Mouse (Mus musculus) hindbrain, embryonic 16.5 days (tissue): ENCODE data around the gene Anxa2. TPM values are rescaled to one million over a fixed set of nuclear protein-coding genes. Genes with fewer than 3 reads are reported as not detected.
A peak's percentile ranks its signal among the peaks of the same experiment; 100 is the strongest.

Source experiments
- ATAC-seq: fragments of 200-750 bp; cut with Nextera tagmentation; 2 replicates; pipeline ENCODE4 v1.8.0; 2017; ENCODE audit warnings: moderate TSS enrichment, moderate library complexity
- H3K27ac ChIP-seq: fragments of 300-500 bp; sonication (generic); 2 replicates; pipeline ENCODE4 v1.5.1; 2014; ENCODE audit warnings: low read depth, mild to moderate bottlenecking, control low read depth, low read length, moderate library complexity
- H3K27me3 ChIP-seq: fragments of 300-500 bp; sonication (generic); replicated peaks from 2 replicates; pipeline ENCODE4 v1.6.1; 2014; ENCODE audit warnings: low read length; ENCODE audit not compliant: control insufficient read depth, insufficient read depth
- H3K36me3 ChIP-seq: fragments of 300-500 bp; sonication (generic); 2 replicates; pipeline ENCODE4 v1.6.1; 2014; ENCODE audit warnings: mild to moderate bottlenecking, low read length, moderate library complexity, mixed read lengths; ENCODE audit not compliant: control insufficient read depth, insufficient read depth
- H3K4me1 ChIP-seq: fragments of 300-500 bp; sonication (generic); 2 replicates; pipeline ENCODE4 v1.6.1; 2014; ENCODE audit warnings: low read depth, low read length; ENCODE audit not compliant: control insufficient read depth, insufficient read depth
- H3K4me2 ChIP-seq: fragments of 300-500 bp; sonication (generic); 2 replicates; pipeline ENCODE4 v1.6.1; 2014; ENCODE audit warnings: mild to moderate bottlenecking, low read length, control low read depth, moderate library complexity
- H3K4me3 ChIP-seq: fragments of 300-500 bp; sonication (generic); 2 replicates; pipeline ENCODE4 v1.5.1; 2014; ENCODE audit warnings: mild to moderate bottlenecking, low read length, control low read depth, moderate library complexity
- H3K9ac ChIP-seq: fragments of 300-500 bp; sonication (generic); 2 replicates; pipeline ENCODE4 v1.6.1; 2014; ENCODE audit warnings: low read depth, mild to moderate bottlenecking, control low read depth, low read length, moderate library complexity
- H3K9me3 ChIP-seq: fragments of 300-500 bp; sonication (generic); 2 replicates; pipeline ENCODE4 v1.6.1; 2014; ENCODE audit warnings: mild to moderate bottlenecking, low read length, moderate library complexity; ENCODE audit not compliant: control insufficient read depth
- WGBS: fragments of 180-500 bp; shearing (Covaris S2); extraction: QIAGEN DNeasy Blood & Tissue Kit; methylation state at CpG from one replicate; pipeline ENCODE4 v1.1.7; 2014; 5-methylcytosine and 5-hydroxymethylcytosine counted together
- polyA plus RNA-seq: library from polyadenylated mRNA; unstranded; fragments of >200 nt; fragmentation: Nextera tagmentation; extraction: Ambion mirVana; gene quantifications from 2 replicates; pipeline ENCODE4 v1.2.1, GENCODE M21; 2015

Gene Anxa2
- polyA plus RNA-seq, 1 experiment from 2014 or later = 153 TPM

- H3K9me3 ChIP-seq = no peaks in the 10 kb centered on the region
- no peak overlapping the region for H3K9ac ChIP-seq
- H3K36me3 ChIP-seq = no peaks in the 10 kb centered on the region
- H3K27me3 ChIP-seq = no peaks in the 10 kb centered on the region
- H3K4me1 ChIP-seq = peaks cover 4% of the 10 kb centered on the region; the same call in 1 of the 2 replicates
- no peak for ATAC-seq
- no peak overlapping the region for H3K27ac ChIP-seq
- H3K4me2 ChIP-seq = no peak overlapping the region
- WGBS = 54% methylated on average over 12 of the region's 12 CpGs
- no peak overlapping the region for H3K4me3 ChIP-seq
Observed at GRCm38 (mm10) chr9:69483811-69484210, 30.4 kb downstream of the Anxa2 start.

DNA sequence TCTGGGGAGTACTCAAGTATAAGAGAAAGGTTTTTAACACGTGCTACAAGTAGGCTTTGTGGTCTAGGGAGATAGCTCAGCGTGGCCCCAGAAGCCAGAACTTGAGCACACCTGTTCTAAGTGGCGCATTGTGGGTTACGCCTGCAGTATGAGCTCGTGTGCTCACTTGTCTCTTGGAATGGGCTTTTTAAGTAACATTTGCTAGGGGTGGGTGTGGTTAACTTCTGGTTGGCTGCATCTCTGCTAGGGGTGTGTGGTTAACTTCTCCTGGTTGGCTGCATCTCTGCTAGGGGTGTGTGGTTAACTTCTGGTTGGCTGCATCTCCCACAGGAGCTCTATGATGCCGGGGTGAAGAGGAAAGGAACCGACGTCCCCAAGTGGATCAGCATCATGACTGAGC, 32.7 kb downstream of the Anxa2 start:
- Histone ChIP-seq H3K27me3 (no peaks in the 10 kb centered on the region), H3K36me3 (no peaks in the 10 kb centered on the region), H3K4me1 (peaks cover 6% of the 10 kb centered on the region; the same call in 1 of the 2 replicates), H3K4me3 (no peak overlapping the region), H3K27ac (no peak overlapping the region), H3K9ac (no peak overlapping the region), H3K4me2 (no peak overlapping the region), H3K9me3 (no peaks in the 10 kb centered on the region)
- 80% methylated on average over 8 of the region's 8 CpGs for WGBS
- no peak for ATAC-seq

DNA sequence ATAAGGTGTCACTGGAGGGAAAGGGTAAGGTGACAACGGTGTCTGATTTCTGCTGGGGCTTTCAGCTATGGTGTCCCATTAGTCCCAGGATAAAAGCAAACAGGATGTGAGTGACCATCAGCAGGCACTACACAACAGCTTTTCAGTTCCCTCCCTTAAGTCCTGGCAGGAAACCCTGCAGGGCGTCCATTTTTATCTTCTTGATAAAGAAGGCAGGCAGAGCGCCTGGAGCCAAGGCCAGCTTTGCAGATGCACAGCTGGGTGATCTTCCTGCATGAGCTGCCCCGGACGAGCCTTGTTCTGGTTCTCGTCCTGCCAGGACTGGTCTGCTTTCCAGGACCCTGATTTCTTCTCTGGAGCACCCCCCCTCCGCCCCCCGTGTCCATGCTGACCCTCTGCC, 35.1 kb downstream of the Anxa2 start:
- 0 out of 2 replicates have a peak, but pooled peaks have one; percentile 11 for ATAC-seq
- Histone ChIP-seq H3K4me1 (peaks cover 6% of the 10 kb centered on the region; the same call in 1 of the 2 replicates), H3K4me3 (no peak overlapping the region), H3K4me2 (no peak overlapping the region), H3K9ac (no peak overlapping the region), H3K36me3 (0 out of 2 replicates have a peak, but pooled peaks cover 2% of the 10 kb centered on the region), H3K27me3 (no peaks in the 10 kb centered on the region), H3K27ac (no peak overlapping the region), H3K9me3 (no peaks in the 10 kb centered on the region)
- WGBS = 27% methylated on average over 8 of the region's 8 CpGs

GRCm38 (mm10) chr9:69488972-69489371, 35.6 kb downstream of the Anxa2 start:
- no peak overlapping the region for H3K4me3 ChIP-seq

DNA sequence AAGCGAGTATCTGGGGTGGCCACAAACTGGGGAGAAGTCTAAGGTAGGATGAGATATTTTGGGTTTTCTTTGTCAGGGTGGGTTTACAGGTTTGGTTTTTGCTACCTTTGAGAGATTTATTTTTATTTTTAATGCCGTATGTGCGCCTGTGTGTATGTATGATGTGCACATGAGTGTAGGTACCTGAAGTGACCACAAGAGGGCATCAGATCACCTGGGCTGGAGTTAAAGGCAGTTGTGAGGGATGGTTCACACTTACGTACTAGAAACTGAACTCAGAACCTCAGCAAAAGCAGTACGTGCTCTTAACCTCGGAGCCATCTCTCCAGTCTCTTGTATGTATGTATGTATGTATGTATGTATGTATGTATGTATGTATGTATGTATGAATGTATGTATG, 39.4 kb downstream of the Anxa2 start:
- Histone ChIP-seq H3K4me2 (no peak overlapping the region), H3K4me3 (no peak overlapping the region), H3K9me3 (no peaks in the 10 kb centered on the region), H3K9ac (no peak overlapping the region), H3K27me3 (no peaks in the 10 kb centered on the region), H3K4me1 (peaks cover 6% of the 10 kb centered on the region; the same call in 1 of the 2 replicates), H3K27ac (no peak overlapping the region), H3K36me3 (0 out of 2 replicates have a peak, but pooled peaks cover 2% of the 10 kb centered on the region)
- no peak for ATAC-seq
- 96% methylated on average over 6 of the region's 6 CpGs for WGBS

More at GRCm38 (mm10) chr9:69488972-69489371, 35.6 kb downstream of the Anxa2 start:
- whole genome bisulfite sequencing = 16% methylated on average over 5 of the region's 5 CpGs
- 0 out of 2 replicates have a peak, but pooled peaks have one; percentile 45 for ATAC-seq
- H3K36me3 ChIP-seq = 0 out of 2 replicates have a peak, but pooled peaks cover 2% of the 10 kb centered on the region
- H3K27me3 ChIP-seq = no peaks in the 10 kb centered on the region
- no peak overlapping the region for H3K27ac ChIP-seq
- H3K4me2 ChIP-seq = no peak overlapping the region
- peaks cover 6% of the 10 kb centered on the region; the same call in 1 of the 2 replicates for H3K4me1 ChIP-seq
- H3K9ac ChIP-seq = no peak overlapping the region
- H3K9me3 ChIP-seq = no peaks in the 10 kb centered on the region

GRCm38 (mm10) chr9:69502504-69502903, 49.1 kb downstream of the Anxa2 start:
- H3K27me3 ChIP-seq = no peaks in the 10 kb centered on the region
- H3K36me3 ChIP-seq = no peaks in the 10 kb centered on the region
- no peak overlapping the region for H3K4me3 ChIP-seq
- H3K4me1 ChIP-seq = no peaks in the 10 kb centered on the region
- 30% methylated on average over 6 of the region's 6 CpGs for WGBS
- H3K4me2 ChIP-seq = no peak overlapping the region
- no peak overlapping the region for H3K27ac ChIP-seq
- no peak overlapping the region for H3K9ac ChIP-seq
- H3K9me3 ChIP-seq = no peaks in the 10 kb centered on the region
- no peak for ATAC-seq

DNA sequence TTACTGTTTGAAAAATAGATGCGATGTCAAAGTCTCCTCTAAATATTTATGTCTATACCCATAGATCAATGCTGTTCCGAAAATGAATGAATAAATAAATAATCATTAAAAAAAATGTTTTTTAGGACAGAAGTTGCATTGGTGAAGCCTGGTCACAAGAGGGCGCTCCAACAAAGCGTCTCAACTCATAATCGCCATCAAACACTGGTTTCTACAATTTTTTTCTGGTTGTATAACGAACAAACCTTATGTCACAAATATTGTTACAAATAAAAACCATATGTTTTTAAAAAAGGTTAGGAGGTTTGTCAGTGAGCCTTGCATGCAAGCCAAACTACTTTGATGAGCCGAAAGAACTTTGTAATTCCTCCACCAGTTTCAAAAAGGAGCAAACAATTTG, 52.2 kb downstream of the Anxa2 start:
- Histone ChIP-seq H3K27me3 (no peaks in the 10 kb centered on the region), H3K4me2 (no peak overlapping the region), H3K4me1 (no peaks in the 10 kb centered on the region), H3K4me3 (no peak overlapping the region), H3K9me3 (no peaks in the 10 kb centered on the region), H3K9ac (no peak overlapping the region), H3K27ac (no peak overlapping the region), H3K36me3 (no peaks in the 10 kb centered on the region)
- 16% methylated on average over 7 of the region's 7 CpGs for WGBS
- no peak for ATAC-seq

DNA sequence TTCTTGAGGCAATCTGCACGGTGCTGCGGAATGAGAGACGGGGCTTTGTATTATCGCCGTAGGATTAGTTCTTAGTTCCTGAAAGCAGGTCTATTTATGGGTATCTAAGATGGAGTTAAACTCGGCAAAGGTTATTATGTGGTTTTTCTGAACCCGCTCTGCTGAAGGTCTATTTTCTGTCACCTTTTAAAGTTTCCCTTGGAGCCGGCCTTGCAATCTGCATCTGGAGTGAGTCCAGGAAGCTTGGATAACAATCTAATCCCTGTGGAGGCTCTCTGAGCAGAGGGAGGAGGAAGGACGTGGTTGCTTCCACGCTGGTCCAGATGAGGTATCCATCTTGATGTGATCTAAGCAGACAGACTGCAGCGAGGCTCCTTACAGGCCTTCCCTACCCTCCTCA, 53.8 kb downstream of the Anxa2 start:
- WGBS = 46% methylated on average over 11 of the region's 11 CpGs
- Histone ChIP-seq H3K9ac (no peak overlapping the region), H3K9me3 (no peaks in the 10 kb centered on the region), H3K27ac (no peak overlapping the region), H3K36me3 (no peaks in the 10 kb centered on the region), H3K27me3 (no peaks in the 10 kb centered on the region), H3K4me2 (peak overlapping the region; percentile 34), H3K4me1 (no peaks in the 10 kb centered on the region), H3K4me3 (no peak overlapping the region)
- no peak for ATAC-seq

- Histone ChIP-seq H3K4me1 (no peaks in the 10 kb centered on the region), H3K4me2 (no peak overlapping the region), H3K9me3 (no peaks in the 10 kb centered on the region), H3K27ac (no peak overlapping the region), H3K9ac (no peak overlapping the region), H3K4me3 (no peak overlapping the region), H3K27me3 (no peaks in the 10 kb centered on the region), H3K36me3 (no peaks in the 10 kb centered on the region)
- 77% methylated on average over 8 of the region's 8 CpGs for WGBS
- ATAC-seq = no peak
Observed at GRCm38 (mm10) chr9:69508016-69508415, 54.6 kb downstream of the Anxa2 start.
